Mouse (Mus musculus) spleen, adult 10 weeks (tissue): ENCODE data around the gene Olfr914. TPM values are rescaled to one million over a fixed set of nuclear protein-coding genes. Genes with fewer than 3 reads are reported as not detected.

ENCODE experiments used
- polyA plus RNA-seq: library from polyadenylated mRNA; stranded (reverse); fragments of 350-450 nt; fragmentation: Illumina TruSeq; extraction: RNeasy Lipid Tissue Mini Kit (QIAGEN cat#74804); gene quantifications from one replicate; pipeline ENCODE4 v1.2.3, GENCODE M21; 2015; ENCODE audit warnings: low replicate concordance; ENCODE audit not compliant: insufficient read depth

The Olfr914 gene
- polyA plus RNA-seq: not detected

DNA sequence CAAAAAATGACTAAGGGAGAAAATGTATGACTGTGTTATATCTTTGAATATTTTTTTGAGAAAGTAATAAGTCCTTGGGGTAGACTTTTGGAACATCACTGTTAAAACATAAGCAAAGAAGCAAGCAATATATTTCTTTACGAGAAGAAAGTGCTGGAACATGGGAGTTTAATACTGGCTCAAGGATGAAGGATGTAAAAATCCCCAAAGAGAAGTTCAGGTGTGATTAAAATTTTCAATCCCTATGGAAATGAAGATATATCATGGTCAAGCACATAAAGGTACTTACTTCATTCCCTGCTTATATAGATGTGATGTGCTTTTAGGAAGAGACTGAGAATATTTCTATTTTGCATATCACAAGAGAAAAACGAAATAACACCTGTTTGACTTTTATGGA lies at the start of gene Olfr914:
Gene Olfr914, plus strand, starts transcription at position 301 of the 400 bp plus-strand sequence.

DNA sequence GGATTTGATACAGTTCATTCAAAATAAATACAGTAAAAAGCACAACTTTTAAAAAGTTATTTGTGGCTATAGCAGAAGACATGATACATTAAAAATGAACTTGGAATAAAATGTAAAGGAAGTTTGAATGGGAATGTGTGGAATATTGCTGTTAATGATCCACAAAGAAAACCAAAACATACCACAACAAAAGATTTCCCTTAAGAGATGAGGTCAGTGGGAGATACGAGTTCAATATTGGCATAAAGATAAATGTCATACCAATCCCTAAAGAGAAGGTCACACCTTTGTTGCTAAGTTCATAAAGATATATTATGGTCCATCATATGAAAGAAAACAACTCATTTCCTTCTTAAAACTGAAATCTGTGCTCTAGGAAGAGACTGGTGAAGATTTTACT lies 25.0 kb upstream of the Olfr914 start, which contains the start of gene Olfr912:
Gene Olfr912, plus strand, starts transcription at position 301 of the 400 bp plus-strand sequence.

DNA sequence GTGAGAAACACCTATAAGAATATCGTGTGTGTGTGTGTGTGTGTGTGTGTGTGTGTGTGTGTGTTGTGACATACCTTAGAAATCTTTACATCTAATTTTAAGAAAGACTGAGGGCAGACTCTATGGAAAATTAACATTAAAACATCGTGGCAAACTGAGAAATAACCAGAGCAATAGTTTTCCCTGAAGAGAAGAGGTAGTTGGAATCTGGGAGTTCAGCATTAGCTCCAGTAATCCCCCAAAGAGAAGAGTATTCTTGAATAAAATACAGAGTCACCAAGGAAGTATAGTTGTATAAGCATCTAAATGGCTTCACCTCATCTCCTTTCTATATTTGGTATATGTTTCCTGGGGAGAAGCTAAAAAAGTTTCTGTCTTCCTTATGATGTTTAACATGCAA lies 12.4 kb upstream of the Olfr914 start, which contains the start of gene Olfr913:
Gene Olfr913, plus strand, starts transcription at position 301 of the 400 bp plus-strand sequence.

DNA sequence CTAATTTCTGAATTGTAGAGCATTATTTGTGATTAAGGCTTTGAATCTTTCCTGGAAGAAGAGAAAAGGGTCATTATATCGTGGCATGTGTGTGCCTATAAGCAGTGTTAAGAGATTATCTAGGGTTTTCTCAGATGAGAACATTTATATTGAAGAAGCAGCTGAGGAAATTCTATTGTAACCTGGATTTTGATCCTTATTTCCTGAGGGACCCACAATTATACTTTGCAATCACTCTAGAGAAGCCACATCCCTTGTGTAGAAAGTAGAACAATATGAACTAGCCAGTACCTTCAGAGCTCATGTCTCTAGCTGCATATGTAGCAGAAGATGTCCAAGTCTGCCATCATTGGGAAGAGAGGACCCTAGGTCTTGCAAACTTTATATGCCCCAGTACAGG lies 54.9 kb downstream of the Olfr914 start, which contains the start of gene Olfr916:
Gene Olfr916, minus strand, starts transcription at position 101 of the 400 bp plus-strand sequence.

Other genes with a start within 250 kb of the Olfr914 start
- not detected for gene Olfr250, start 238.2 kb upstream of the Olfr914 start, polyA plus RNA-seq
- not detected for gene Olfr251, start 228.0 kb upstream of the Olfr914 start, polyA plus RNA-seq
- gene Olfr147, start 203.4 kb upstream of the Olfr914 start, polyA plus RNA-seq: not detected
- not detected for gene Olfr901, start 175.6 kb upstream of the Olfr914 start, polyA plus RNA-seq
- not detected for gene Olfr902, start 157.4 kb upstream of the Olfr914 start, polyA plus RNA-seq
- gene Olfr904, start 142.0 kb upstream of the Olfr914 start, polyA plus RNA-seq: not detected
- not detected for gene Olfr905, start 134.0 kb upstream of the Olfr914 start, polyA plus RNA-seq
- not detected for gene Olfr906, start 118.0 kb upstream of the Olfr914 start, polyA plus RNA-seq
- gene Olfr907, start 109.3 kb upstream of the Olfr914 start, polyA plus RNA-seq: not detected
- not detected for gene Olfr911-ps1, start 83.5 kb upstream of the Olfr914 start, polyA plus RNA-seq
- gene Olfr910, start 67.3 kb upstream of the Olfr914 start, polyA plus RNA-seq: not detected
- not detected for gene Olfr912, start 24.9 kb upstream of the Olfr914 start, polyA plus RNA-seq
- not detected for gene Olfr913, start 12.3 kb upstream of the Olfr914 start, polyA plus RNA-seq
- not detected for gene Olfr916, start 54.8 kb downstream of the Olfr914 start, polyA plus RNA-seq
- not detected for gene Olfr917, start 60.7 kb downstream of the Olfr914 start, polyA plus RNA-seq
- not detected for gene Olfr918, start 69.5 kb downstream of the Olfr914 start, polyA plus RNA-seq
- not detected for gene Olfr919, start 98.6 kb downstream of the Olfr914 start, polyA plus RNA-seq
- gene Vwa5a, start 113.2 kb downstream of the Olfr914 start, polyA plus RNA-seq: 43.1 TPM
- gene Olfr920, start 147.2 kb downstream of the Olfr914 start, polyA plus RNA-seq: 0.32 TPM
- not detected for gene Olfr921, start 168.0 kb downstream of the Olfr914 start, polyA plus RNA-seq
- gene Olfr922, start 209.5 kb downstream of the Olfr914 start, polyA plus RNA-seq: not detected
- not detected for gene Olfr923, start 221.4 kb downstream of the Olfr914 start, polyA plus RNA-seq
- gene Olfr924, start 239.3 kb downstream of the Olfr914 start, polyA plus RNA-seq: not detected
- gene Olfr26, start 250.0 kb downstream of the Olfr914 start, polyA plus RNA-seq: not detected